Mouse (Mus musculus): Measurements from ENCODE around the gene Lrrc20. TPM values are rescaled to one million over a fixed set of nuclear protein-coding genes. Genes with fewer than 3 reads are reported as not detected.

The Lrrc20 gene
- polyA plus RNA-seq, 1 experiment from 2014 or later = 5.9 TPM

GRCm38 (mm10) chr10:61500756-61501155 lies 25.2 kb downstream of the Lrrc20 start:
- no peak overlapping the region for H3K9ac ChIP-seq
- H3K9me3 ChIP-seq = no peaks in the 10 kb centered on the region
- peaks cover 7% of the 10 kb centered on the region; the same call in 1 of the 2 replicates for H3K4me1 ChIP-seq (replicated peaks)
- H3K27me3 ChIP-seq (replicated peaks) = no peaks in the 10 kb centered on the region
- ATAC-seq = no peak
- H3K36me3 ChIP-seq = no peaks in the 10 kb centered on the region
- WGBS = 74% methylated on average over 7 of the region's 7 CpGs
- H3K4me3 ChIP-seq (replicated peaks) = no peak overlapping the region
- H3K27ac ChIP-seq = no peak overlapping the region
- no peak overlapping the region for H3K4me2 ChIP-seq (replicated peaks)

- no peaks in the 10 kb centered on the region for H3K27me3 ChIP-seq (replicated peaks)
- H3K4me2 ChIP-seq (replicated peaks) = no peak overlapping the region
- no peaks in the 10 kb centered on the region for H3K9me3 ChIP-seq
- no peaks in the 10 kb centered on the region for H3K36me3 ChIP-seq
- no peak overlapping the region for H3K9ac ChIP-seq
- 0 out of 2 replicates have a peak, but pooled peaks cover 5% of the 10 kb centered on the region for H3K4me1 ChIP-seq (replicated peaks)
- H3K4me3 ChIP-seq (replicated peaks) = no peak overlapping the region
- H3K27ac ChIP-seq = no peak overlapping the region
- ATAC-seq = no peak
- 84% methylated on average over 2 of the region's 2 CpGs for WGBS
These were observed 28.5 kb downstream of the Lrrc20 start for GRCm38 (mm10) chr10:61504073-61504472.

- WGBS = 42% methylated on average over 7 of the region's 7 CpGs
- no peaks in the 10 kb centered on the region for H3K36me3 ChIP-seq
- H3K9ac ChIP-seq = no peak overlapping the region
- no peaks in the 10 kb centered on the region for H3K27me3 ChIP-seq (replicated peaks)
- no peaks in the 10 kb centered on the region for H3K9me3 ChIP-seq
- peak overlapping the region; percentile 51 for H3K27ac ChIP-seq
- ATAC-seq = peak; percentile 68
- 0 out of 2 replicates have a peak, but pooled peaks cover 5% of the 10 kb centered on the region for H3K4me1 ChIP-seq (replicated peaks)
- no peak overlapping the region for H3K4me3 ChIP-seq (replicated peaks)
- no peak overlapping the region for H3K4me2 ChIP-seq (replicated peaks)
These were observed 31.0 kb downstream of the Lrrc20 start for GRCm38 (mm10) chr10:61506381-61507200.

- Histone ChIP-seq H3K27ac (no peak overlapping the region), H3K9me3 (no peaks in the 10 kb centered on the region), H3K4me3 (replicated peaks) (no peak overlapping the region), H3K27me3 (replicated peaks) (no peaks in the 10 kb centered on the region), H3K36me3 (no peaks in the 10 kb centered on the region), H3K4me2 (replicated peaks) (no peak overlapping the region), H3K4me1 (replicated peaks) (0 out of 2 replicates have a peak, but pooled peaks cover 5% of the 10 kb centered on the region), H3K9ac (no peak overlapping the region)
- 82% methylated on average over 5 of the region's 5 CpGs for WGBS
- no peak for ATAC-seq
These were observed 34.3 kb downstream of the Lrrc20 start for GRCm38 (mm10) chr10:61509873-61510272.

GRCm38 (mm10) chr10:61510809-61511208 lies 35.2 kb downstream of the Lrrc20 start:
- no peak overlapping the region for H3K4me2 ChIP-seq (replicated peaks)
- no peaks in the 10 kb centered on the region for H3K9me3 ChIP-seq
- H3K27ac ChIP-seq = no peak overlapping the region
- H3K36me3 ChIP-seq = no peaks in the 10 kb centered on the region
- WGBS = 31% methylated on average over 7 of the region's 7 CpGs
- H3K9ac ChIP-seq = no peak overlapping the region
- no peaks in the 10 kb centered on the region for H3K27me3 ChIP-seq (replicated peaks)
- no peak for ATAC-seq
- H3K4me3 ChIP-seq (replicated peaks) = no peak overlapping the region
- H3K4me1 ChIP-seq (replicated peaks) = 0 out of 2 replicates have a peak, but pooled peaks cover 5% of the 10 kb centered on the region

- Histone ChIP-seq H3K9ac (no peak overlapping the region), H3K4me1 (replicated peaks) (no peaks in the 10 kb centered on the region), H3K9me3 (no peaks in the 10 kb centered on the region), H3K4me2 (replicated peaks) (no peak overlapping the region), H3K27ac (no peak overlapping the region), H3K4me3 (replicated peaks) (no peak overlapping the region), H3K27me3 (replicated peaks) (no peaks in the 10 kb centered on the region), H3K36me3 (no peaks in the 10 kb centered on the region)
- no peak for ATAC-seq
- 76% methylated on average over 11 of the region's 11 CpGs for WGBS
These were observed 36.8 kb downstream of the Lrrc20 start for GRCm38 (mm10) chr10:61512215-61512889.

GRCm38 (mm10) chr10:61516866-61517265 lies 41.3 kb downstream of the Lrrc20 start:
- Histone ChIP-seq H3K4me1 (replicated peaks) (0 out of 2 replicates have a peak, but pooled peaks cover 4% of the 10 kb centered on the region), H3K36me3 (no peaks in the 10 kb centered on the region), H3K9ac (no peak overlapping the region), H3K9me3 (no peaks in the 10 kb centered on the region), H3K27ac (no peak overlapping the region), H3K4me3 (replicated peaks) (no peak overlapping the region), H3K4me2 (replicated peaks) (no peak overlapping the region), H3K27me3 (replicated peaks) (no peaks in the 10 kb centered on the region)
- WGBS = 73% methylated on average over 5 of the region's 5 CpGs
- no peak for ATAC-seq

- Histone ChIP-seq H3K27me3 (replicated peaks) (no peaks in the 10 kb centered on the region), H3K4me1 (replicated peaks) (0 out of 2 replicates have a peak, but pooled peaks cover 4% of the 10 kb centered on the region), H3K9ac (no peak overlapping the region), H3K36me3 (no peaks in the 10 kb centered on the region), H3K4me2 (replicated peaks) (no peak overlapping the region), H3K4me3 (replicated peaks) (no peak overlapping the region), H3K27ac (no peak overlapping the region), H3K9me3 (no peaks in the 10 kb centered on the region)
- WGBS = 58% methylated on average over 12 of the region's 12 CpGs
- no peak for ATAC-seq
These were observed 41.9 kb downstream of the Lrrc20 start for GRCm38 (mm10) chr10:61517296-61518071.

GRCm38 (mm10) chr10:61518320-61518719 lies 42.7 kb downstream of the Lrrc20 start:
- no peak overlapping the region for H3K4me2 ChIP-seq (replicated peaks)
- no peaks in the 10 kb centered on the region for H3K36me3 ChIP-seq
- H3K9ac ChIP-seq = no peak overlapping the region
- H3K9me3 ChIP-seq = no peaks in the 10 kb centered on the region
- H3K27ac ChIP-seq = no peak overlapping the region
- WGBS = 94% methylated on average over 9 of the region's 9 CpGs
- no peak for ATAC-seq
- no peak overlapping the region for H3K4me3 ChIP-seq (replicated peaks)
- H3K4me1 ChIP-seq (replicated peaks) = 0 out of 2 replicates have a peak, but pooled peaks cover 4% of the 10 kb centered on the region
- H3K27me3 ChIP-seq (replicated peaks) = no peaks in the 10 kb centered on the region

GRCm38 (mm10) chr10:61519491-61519890 lies 43.9 kb downstream of the Lrrc20 start:
- ATAC-seq = no peak
- Histone ChIP-seq H3K4me1 (replicated peaks) (0 out of 2 replicates have a peak, but pooled peaks cover 4% of the 10 kb centered on the region), H3K4me3 (replicated peaks) (no peak overlapping the region), H3K27ac (no peak overlapping the region), H3K9ac (no peak overlapping the region), H3K9me3 (no peaks in the 10 kb centered on the region), H3K4me2 (replicated peaks) (no peak overlapping the region), H3K27me3 (replicated peaks) (no peaks in the 10 kb centered on the region), H3K36me3 (no peaks in the 10 kb centered on the region)
- 60% methylated on average over 2 of the region's 2 CpGs for WGBS

GRCm38 (mm10) chr10:61520714-61521113 lies 45.1 kb downstream of the Lrrc20 start:
- no peak for ATAC-seq
- Histone ChIP-seq H3K36me3 (no peaks in the 10 kb centered on the region), H3K4me2 (replicated peaks) (no peak overlapping the region), H3K4me3 (replicated peaks) (no peak overlapping the region), H3K4me1 (replicated peaks) (0 out of 2 replicates have a peak, but pooled peaks cover 4% of the 10 kb centered on the region), H3K9me3 (no peaks in the 10 kb centered on the region), H3K9ac (no peak overlapping the region), H3K27ac (no peak overlapping the region), H3K27me3 (replicated peaks) (no peaks in the 10 kb centered on the region)
- 87% methylated on average over 6 of the region's 6 CpGs for WGBS

- WGBS = 90% methylated on average over 3 of the region's 3 CpGs
- Histone ChIP-seq H3K27ac (no peak overlapping the region), H3K9ac (no peak overlapping the region), H3K9me3 (no peaks in the 10 kb centered on the region), H3K27me3 (replicated peaks) (no peaks in the 10 kb centered on the region), H3K36me3 (no peaks in the 10 kb centered on the region), H3K4me1 (replicated peaks) (peaks cover 17% of the 10 kb centered on the region), H3K4me3 (replicated peaks) (no peak overlapping the region), H3K4me2 (replicated peaks) (no peak overlapping the region)
- ATAC-seq = no peak
These were observed 55.3 kb downstream of the Lrrc20 start for GRCm38 (mm10) chr10:61530936-61531335.
